Mouse (Mus musculus): Measurements from ENCODE around the gene Capza1. TPM values are rescaled to one million over a fixed set of nuclear protein-coding genes. Genes with fewer than 3 reads are reported as not detected.

Capza1 gene
- total RNA-seq, 2 experiments from 2014 or later, result 27.9 to 28.1 TPM

DNA sequence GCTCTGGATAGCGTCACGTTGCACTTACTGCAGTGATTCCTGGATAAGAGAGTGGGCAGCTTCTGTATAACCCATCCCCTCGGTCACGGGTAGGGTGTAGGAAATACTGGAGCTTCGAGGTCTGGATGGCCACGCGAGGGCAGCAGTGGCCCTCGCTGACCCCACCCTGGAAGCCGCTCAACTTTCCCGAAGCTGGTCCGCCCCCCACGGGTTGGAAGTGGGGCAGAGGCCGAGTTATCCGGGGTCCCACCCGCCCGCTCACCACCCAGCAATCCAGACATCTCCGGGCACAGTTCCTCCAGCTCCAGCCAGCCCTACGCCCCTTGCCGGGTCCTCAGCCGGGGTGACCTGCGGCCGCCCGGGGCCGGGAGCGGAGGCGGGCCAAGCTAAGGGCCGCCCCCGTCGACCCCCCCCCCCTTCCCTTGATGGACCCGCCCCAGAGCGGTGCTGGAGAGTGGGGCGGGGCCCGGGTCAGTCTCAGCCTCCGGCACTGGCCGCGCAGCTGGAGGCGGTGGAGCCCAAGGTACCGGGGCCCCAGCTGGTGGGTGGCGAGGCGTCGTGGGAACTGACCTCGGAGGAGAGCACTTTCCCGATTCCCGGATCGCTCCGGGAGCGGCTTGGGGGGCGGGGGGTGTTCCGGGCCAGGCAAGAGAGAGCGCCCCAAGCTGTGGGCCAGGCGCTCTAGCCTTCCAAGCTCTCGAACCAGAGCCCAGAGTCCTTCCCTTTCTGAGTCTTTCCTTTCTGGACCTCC lies 75.6 kb downstream of the Capza1 start:
- DNase-seq, result peak; percentile 86

DNA sequence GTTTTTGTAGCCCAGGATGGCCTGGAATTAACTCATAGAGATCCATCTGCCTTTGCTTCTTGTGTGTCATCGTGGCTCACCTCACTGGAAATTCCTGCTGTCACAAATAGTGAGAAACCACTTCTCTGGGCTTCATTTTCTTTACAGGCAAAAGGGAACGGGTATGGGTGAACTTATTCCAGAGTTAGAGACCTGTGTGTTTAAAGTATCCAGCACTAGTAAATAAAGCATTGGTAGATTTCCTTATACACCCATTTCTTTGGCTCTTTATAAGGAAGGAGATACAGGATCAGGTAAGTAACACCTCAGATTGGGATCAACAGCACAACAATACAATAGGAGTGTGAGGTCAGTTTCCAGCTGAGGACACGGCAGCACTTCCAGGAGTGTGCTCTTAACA lies 76.2 kb downstream of the Capza1 start, which contains the start of gene Rhoc:
TSS of gene Rhoc (plus strand) at position 301 of the 400 bp plus-strand sequence.
- DNase-seq, result no peak

DNA sequence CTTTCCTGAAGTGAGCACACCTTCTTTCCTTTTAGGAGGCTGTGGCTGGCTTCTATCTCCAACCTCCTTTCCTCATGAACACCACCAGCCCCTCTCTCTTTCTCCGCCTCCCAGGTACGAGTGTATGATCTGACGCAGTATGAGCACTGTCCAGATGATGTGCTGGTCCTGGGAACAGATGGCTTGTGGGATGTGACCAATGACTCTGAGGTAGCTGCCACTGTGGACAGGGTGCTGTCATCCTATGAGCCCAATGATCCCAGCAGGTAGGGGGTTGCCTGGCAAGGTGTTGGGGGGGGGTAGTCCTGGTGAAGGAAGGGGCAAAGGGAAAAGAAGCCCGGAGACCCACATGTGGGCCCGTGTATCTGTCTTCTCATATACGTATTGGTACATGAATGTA lies 79.0 kb downstream of the Capza1 start:
- no peak for DNase-seq

DNA sequence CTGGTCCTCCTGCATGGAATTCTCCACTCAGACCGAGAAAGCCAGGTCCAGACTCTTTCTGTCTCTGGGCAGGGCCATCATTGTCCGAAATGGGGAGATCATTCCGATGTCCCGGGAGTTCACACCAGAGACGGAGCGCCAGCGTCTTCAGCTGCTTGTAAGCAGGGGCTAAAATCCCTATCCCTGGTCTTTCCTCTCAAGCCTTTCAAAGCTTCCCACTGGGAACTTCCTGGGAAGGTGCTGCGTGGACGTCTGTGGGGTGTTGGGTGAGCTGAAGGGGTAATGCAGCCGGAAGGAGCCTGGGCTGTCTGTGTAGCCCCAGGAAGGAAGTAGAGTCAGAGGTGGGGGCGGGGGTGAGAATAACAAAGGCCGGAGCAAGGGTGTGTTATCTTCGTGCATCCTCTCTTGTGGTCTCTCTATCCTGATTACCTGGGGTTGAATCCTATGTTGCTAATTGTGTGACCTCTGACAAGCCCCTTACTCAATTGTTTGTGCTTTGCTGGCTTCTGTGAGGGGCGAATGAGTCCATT lies 80.3 kb downstream of the Capza1 start:
- DNase-seq, result no peak

DNA sequence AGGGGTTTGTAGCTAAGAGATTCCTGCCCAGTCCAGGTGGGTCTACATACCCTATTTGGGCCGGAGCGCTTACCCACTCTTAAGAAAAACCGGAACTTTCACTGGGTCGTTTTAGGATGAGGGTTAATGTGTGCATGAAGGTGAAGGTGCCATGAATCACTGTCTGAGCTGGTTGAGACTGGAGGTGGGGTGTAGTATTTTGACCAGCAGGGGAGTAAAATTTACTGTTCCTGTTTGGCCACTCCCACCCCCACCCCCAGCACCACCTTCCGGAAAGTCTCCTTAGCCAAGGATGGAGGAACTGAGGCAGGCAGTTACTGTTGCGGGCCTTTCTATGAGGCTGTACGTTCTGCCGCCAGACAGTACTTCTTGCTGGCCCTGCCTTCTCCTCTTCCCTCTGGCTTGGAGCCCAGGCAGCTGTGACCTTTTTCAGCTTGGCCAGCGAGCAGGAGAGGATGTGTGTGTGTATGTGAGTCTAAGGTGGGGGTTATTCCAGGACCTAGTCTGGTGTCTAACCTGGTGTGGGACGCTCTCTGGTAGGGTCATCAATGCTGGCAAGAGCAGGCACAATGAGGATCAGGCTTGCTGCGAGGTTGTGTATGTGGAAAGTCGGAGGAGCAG lies 82.1 kb downstream of the Capza1 start:
- peak; percentile 81 for DNase-seq

DNA sequence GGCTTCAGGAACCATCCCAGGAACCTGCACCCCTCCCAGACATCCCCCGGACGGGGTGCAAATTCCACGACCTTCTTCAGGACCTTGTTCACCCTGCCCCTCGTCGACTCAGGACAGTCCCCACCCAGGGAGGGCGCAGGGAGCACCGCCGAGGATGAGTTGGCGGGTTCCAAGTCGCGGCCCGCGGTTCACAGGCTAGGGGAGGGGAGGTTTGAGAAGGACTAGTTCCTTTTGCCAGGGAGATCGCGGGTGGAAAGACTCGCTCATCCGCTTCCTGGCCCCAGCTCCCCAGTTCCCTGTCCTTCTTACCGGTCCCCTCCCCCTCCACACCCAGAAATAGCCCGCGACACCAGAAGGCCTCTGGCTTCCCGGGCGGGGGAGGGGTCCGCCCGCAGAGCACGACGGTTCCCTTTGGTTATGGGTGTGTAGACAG lies 82.8 kb downstream of the Capza1 start, which contains the start of gene Fam19a3:
TSS of gene Fam19a3 (minus strand) at position 370 of the 433 bp plus-strand sequence.
- peak; percentile 80 for DNase-seq

DNA sequence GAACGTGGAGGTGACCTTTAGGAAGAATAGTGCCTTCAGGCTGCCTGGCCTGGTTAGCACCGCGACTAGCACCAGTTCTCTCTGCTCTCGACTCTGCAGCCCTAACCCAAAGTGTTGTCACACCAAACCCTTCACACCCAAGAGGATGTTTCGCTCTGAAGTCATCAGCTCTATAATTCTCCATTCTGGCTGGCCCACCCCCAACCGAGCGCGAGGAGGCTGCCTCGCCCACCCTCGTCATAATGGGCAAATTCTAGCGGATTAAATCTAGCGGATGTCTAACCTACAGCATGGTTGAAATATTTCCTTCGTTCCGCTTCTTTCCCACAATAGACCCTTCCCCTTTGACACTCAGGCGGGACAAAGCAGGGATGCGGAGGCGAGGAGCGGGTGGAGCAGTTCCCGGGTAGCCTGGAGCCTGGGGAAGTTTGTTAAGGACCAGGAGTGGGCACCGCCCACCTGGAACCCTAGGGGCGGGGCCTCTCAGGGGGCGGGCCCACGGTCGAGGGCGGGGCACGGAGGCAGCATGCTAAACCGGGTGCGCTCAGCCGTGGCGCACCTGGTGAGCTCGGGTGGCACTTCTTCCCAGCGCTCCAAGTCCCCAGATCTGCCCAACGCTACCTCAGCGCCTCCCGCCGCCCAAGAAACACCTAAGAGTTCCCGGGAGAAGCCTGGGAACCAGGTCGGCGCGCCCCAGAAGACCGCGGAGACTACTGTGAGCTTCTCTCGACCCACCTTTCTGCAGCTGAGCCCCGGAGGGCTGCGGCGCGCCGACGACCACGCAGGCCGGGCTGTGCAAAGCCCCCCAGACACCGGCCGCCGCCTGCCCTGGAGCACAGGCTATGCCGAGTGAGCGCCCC lies 83.5 kb downstream of the Capza1 start, which contains the start of gene Ppm1j:
TSS of gene Ppm1j (plus strand) at position 496 of the 860 bp plus-strand sequence.
- DNase-seq, result peak; percentile 82

DNA sequence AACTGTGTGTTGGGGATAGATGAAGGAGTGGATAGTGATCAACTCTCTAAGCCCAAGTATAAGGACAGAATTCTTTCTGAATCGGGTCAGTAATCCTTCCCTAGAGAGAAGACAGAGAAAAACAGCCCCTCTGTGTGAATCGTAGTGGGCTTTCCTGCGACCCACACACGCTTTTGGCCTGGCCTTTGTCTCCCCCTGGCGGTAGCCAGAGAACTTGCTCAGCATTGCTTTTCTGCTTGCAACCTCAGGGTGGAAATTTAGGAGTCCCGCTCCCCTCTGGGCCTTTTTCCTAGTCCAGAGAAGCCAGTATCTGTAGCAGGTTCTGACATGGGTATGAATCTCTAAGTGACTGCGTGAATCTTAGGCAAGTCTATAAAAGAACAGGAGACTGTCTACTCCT lies 84.4 kb downstream of the Capza1 start:
- DNase-seq, result peak; percentile 42

DNA sequence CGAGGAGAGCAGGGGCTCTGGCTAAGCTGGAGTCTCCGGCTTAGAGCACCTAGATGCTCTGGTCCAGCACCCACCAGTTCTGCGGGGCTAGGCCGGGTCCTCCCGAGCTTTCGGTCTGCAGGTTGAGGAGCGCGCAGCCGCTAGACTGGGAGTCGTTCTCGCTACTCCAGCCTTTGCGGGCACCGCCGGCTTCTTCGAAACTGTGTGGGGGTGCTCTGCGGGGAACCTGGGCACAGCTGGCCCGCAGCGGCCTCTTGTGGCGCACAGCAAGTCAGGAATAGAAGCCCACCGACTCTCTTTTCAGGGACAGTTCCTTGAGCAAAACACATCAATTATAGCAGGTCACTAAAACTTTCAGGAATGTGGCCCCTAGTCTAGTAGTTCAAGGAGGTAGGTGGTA lies 87.0 kb downstream of the Capza1 start:
- no peak for DNase-seq

DNA sequence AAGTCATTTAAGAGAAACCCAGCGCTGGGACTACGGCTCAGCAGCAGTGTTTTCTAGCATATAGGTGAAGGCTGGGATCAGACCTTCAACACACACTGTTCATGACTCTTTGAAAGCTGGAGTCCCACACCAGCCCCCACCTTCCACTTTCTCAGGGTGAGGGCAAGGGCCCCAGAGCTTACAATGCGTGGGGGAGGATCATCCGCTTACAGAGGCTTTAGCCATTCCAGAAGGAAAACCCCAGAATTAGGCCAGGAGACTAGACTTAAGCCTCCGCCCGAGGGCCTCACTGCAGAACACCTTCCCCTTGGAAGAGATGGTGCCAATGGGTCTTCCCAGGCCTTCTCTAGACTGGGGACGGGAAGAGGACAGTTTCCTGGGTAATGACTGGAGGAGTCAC lies 91.0 kb downstream of the Capza1 start:
- no peak for DNase-seq

Other genes with a start within 250 kb of the Capza1 start
- gene Slc16a1, start 225.8 kb downstream of the Capza1 start, total RNA-seq (2021), result 10 to 100 TPM; 27.4 to 28.3 TPM
- 10 to 100 TPM; 34.3 to 40.8 TPM for gene Ppm1j, start 83.4 kb downstream of the Capza1 start, total RNA-seq (2021)
- gene Fam19a3, start 82.7 kb downstream of the Capza1 start, total RNA-seq (2021), result 1 to 10 TPM; 4.0 to 4.6 TPM
- gene Rhoc, start 76.1 kb downstream of the Capza1 start, total RNA-seq (2021), result 10 to 100 TPM; 44.8 to 66.5 TPM
- 1 to 10 TPM; 1.4 to 1.7 TPM for gene Mov10, start 45.9 kb downstream of the Capza1 start, total RNA-seq (2021)
- gene St7l, start 500 bp downstream of the Capza1 start, total RNA-seq (2021), result 10 to 100 TPM; 20.7 to 21.2 TPM
- under 1 TPM; 0.31 to 0.46 TPM for gene Wnt2b, start 97.4 kb upstream of the Capza1 start, total RNA-seq (2021)
- 1 to 10 TPM; 5.1 to 5.6 TPM for gene Cttnbp2nl, start 188.6 kb upstream of the Capza1 start, total RNA-seq (2021)
- gene 4930564D02Rik, start 202.3 kb upstream of the Capza1 start, total RNA-seq (2021), result not detected

All from gastrocnemius, postnatal 25 days (tissue).